Mouse (Mus musculus) layer of hippocampus, adult 2 months (tissue): ENCODE results near the gene Kcnma1. TPM values are rescaled to one million over a fixed set of nuclear protein-coding genes. Genes with fewer than 3 reads are reported as not detected.

ENCODE experiments used
- DNase-seq, 2 experiments: peaks; one replicate each; pipeline ENCODE4 v3.0.0; 2022; ENCODE audit warnings: low spot score in 2 of 2
- H3K27ac ChIP-seq: fragments of 200-600 bp; 2 replicates; pipeline ENCODE4 v1.8.1; 2022
- H3K4me3 ChIP-seq: fragments of 200-600 bp; 2 replicates; pipeline ENCODE4 v1.8.1; 2022; ENCODE audit warnings: mild to moderate bottlenecking
- CTCF ChIP-seq: fragments of 200-600 bp; conservative IDR thresholded peaks from 2 replicates; pipeline ENCODE4 v1.8.1; 2022; ENCODE audit warnings: antibody characterized with exemption, mild to moderate bottlenecking, moderate library complexity
- total RNA-seq, 2 experiments: library from RNA; stranded (reverse); gene quantifications; 2 replicates each; pipeline ENCODE4 v1.2.3; 2021

Kcnma1 gene
- total RNA-seq, 2 experiments from 2014 or later, result 141 to 145 TPM

DNA sequence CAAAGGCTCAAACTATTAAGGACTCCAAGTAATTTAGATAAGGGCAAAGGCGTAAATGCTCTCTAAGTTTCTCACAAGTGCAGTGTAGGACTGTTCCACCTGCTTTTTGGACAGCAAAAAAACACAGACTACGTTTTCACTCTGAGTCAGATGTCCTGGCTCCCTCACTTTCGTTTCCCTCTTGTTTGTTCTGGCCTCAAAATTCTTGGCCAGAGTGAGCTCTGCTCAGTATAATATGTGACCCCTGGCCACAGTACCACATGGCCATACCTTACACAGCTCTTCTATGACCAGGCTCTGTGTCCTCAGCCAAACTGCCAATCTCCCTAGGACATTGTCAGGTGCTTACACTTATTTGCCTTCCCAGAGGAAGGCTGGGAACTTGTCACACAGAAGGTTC, 241.6 kb downstream of the Kcnma1 start:
- no peak for DNase-seq
- Histone ChIP-seq H3K4me3 (no peak overlapping the region), H3K27ac (peak overlapping the region; percentile 18; the same call in 1 of the 2 replicates)
- TF ChIP-seq CTCF, result no peak

DNA sequence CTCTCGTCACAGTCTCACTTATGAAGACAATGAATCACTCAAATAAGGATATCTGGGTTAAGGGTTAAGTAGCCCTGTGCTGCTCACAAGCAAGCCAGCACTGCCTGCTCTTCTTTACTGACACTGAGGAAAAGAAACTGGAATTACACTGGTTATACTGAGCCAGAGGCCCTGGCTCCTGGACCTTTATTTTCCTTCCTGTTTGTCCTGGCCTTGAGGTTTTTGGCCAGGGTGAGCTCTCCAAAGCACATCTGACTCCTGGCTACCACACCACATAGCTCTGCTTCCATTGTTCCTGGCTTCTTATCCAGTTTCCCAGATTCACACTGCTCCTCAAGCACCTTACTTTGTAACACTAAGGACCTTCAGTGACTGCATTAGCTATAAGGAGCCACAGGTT, 242.5 kb downstream of the Kcnma1 start:
- no peak for DNase-seq
- Histone ChIP-seq H3K27ac (no peak overlapping the region), H3K4me3 (no peak overlapping the region)
- TF ChIP-seq CTCF, result no peak

DNA sequence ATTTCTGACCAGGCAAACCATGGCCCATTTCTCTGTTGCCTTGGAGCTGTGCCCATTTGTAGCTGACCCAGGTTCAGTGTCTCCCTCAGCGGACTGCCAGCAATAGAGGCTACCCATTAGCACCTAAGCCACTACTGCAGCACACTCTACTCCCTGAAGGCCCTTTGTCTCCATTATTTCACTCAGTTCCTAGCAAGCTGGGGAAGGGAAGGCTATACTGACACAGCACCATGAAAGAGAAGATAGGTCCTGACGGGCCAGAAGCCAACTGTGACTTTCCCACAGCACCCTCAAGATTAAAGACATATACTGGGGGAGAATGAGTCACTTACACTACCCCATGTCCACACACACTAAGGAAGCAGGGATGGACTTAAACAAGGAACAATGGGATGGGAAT, 251.8 kb downstream of the Kcnma1 start:
- DNase-seq, result no peak
- Histone ChIP-seq H3K27ac (no peak overlapping the region), H3K4me3 (no peak overlapping the region)
- no peak for TF ChIP-seq CTCF

DNA sequence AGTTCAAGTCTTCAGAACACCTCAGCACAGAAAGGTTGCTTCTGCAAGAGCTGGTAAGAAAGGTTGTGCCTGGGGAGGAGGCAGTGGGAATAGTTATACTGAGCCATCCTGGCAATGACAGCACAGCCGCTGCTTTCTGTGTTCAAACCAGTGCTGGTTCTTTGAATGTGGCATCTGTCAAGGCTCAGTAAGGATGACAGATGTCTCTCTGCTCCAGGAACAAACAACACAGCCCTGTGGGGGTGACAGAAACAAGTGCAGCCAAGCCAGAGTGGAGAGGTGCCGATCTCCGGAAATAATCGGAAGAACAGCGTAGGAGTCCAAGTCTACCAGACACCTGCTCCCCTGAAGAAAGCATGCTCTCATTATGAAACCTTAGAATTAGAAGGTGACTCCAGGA, 254.7 kb downstream of the Kcnma1 start:
- TF ChIP-seq CTCF, result no peak
- Histone ChIP-seq H3K4me3 (no peak overlapping the region), H3K27ac (peak overlapping the region; percentile 82)
- peak; percentile 57 to 75 for DNase-seq

DNA sequence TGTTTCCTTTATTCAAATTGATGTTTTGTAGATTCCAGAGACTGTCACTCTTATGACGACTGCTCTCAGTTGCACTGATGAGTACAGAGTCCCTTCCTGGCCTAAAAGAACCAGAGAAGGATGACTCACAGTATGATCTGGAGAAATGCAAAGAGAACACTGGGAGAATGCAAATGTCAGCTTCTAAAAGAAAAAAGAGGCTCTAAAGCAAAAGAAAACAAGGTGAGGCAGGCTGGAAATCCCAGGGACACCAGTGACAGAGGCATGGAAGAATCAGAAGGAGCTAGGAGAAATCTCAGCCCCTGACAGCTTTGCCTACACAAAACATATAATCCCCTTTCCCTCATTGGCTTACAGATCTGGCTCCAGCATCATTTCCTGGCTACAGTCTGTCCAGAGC, 255.9 kb downstream of the Kcnma1 start:
- DNase-seq, result peak in 1 of 2 experiments; percentile 32
- Histone ChIP-seq H3K27ac (peak overlapping the region; percentile 78), H3K4me3 (no peak overlapping the region)
- TF ChIP-seq CTCF, result no peak

DNA sequence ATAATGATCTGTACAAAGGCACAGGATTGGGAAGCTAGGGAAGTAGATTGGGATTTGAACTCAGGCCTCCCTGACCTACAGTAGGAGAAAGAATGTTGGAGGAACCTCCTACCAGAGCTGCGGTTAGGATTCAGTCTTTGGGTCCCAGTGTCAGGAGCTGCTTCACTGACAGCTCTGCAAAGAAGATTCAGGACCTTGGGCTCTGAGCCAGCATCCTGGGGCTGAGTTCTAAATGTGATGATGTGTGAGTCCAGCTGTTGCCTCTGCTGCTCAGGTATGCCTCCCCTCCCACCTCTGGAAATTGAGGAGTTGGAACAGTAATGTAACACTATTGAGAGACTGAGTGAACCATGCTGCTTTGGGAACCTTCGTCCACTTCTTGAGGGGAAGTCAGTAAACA, 266.3 kb downstream of the Kcnma1 start:
- no peak for TF ChIP-seq CTCF
- no peak for DNase-seq
- Histone ChIP-seq H3K4me3 (no peak overlapping the region), H3K27ac (no peak overlapping the region)

DNA sequence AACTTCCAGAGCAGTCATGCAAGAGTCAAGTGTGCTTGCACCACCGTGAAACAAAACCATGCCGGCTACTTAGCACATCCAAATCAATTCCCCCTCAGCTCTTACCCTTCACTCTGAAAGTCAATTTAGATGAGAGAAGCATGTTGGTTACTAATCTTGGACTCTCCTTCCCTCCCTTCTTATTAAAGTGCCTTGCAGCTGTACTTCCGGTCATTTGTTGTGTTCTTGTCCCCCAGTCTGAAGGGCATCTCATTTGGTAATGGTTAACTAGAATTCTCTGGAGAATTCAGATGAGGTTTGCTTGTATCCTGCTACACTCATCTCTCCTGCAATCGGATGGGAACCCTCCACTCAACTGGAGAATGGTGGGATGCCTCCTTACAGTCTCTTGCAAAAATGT, 267.3 kb downstream of the Kcnma1 start:
- Histone ChIP-seq H3K4me3 (no peak overlapping the region), H3K27ac (no peak overlapping the region)
- DNase-seq, result no peak
- TF ChIP-seq CTCF, result no peak

DNA sequence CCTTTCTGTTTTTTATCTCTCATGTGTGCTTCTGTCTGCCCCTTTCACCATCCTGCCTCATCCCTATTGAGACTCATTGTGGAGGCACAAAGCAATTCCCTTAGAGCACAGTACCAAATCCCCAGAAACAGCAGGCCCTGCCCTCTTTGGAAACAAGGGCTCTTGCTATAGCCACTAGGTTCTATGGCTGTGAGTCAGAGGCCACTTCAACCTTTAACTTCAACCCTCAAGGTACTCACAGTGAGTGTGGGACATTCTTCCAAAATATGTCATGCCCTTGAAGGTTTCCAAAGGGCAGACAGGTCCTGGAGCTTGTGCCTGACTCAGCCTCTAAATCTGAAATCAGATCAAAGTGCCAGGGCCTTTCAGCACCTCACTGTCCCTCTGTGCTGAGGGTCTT, 272.8 kb downstream of the Kcnma1 start:
- Histone ChIP-seq H3K4me3 (no peak overlapping the region), H3K27ac (no peak overlapping the region)
- TF ChIP-seq CTCF, result no peak
- no peak for DNase-seq

DNA sequence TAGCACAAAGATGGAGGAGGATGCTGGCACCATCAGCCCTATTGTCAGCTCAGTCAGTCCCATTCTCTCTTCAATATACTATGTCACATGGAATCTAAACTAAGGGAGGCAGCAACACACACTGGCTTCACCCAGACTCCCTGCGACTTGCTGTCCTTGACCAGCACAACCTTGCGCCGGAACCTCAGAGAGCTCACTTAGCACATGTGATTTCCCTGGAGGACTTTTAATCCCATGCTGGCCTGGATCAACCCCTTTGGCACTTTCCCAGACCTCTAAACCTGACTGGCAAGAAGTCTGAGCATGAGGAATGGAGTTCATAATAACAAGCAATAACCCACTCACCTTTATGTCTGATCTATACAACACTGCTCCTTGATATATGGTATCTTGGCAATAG, 280.1 kb downstream of the Kcnma1 start:
- Histone ChIP-seq H3K27ac (no peak overlapping the region), H3K4me3 (no peak overlapping the region)
- no peak for DNase-seq
- TF ChIP-seq CTCF, result no peak

DNA sequence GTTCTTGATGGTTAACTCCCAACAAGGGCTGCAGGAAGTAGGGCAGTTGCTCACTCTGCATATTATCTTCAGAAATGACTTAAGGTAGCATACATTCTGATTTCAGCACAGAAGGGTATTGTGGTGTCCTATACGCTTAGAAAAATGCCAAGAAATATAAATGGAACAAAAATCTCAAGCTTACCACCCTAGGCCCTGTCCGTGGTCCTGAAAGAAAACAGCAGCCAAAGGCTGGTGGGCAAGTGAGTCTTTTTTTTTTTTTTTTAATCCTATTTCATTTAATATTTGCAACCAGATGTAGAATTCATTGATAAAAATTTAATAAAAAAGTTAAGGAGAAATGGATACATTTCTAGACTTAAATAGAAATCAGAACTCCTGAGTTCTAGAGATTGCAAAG, 284.9 kb downstream of the Kcnma1 start:
- H3K27ac ChIP-seq, result no peak overlapping the region
- TF ChIP-seq CTCF, result no peak
- DNase-seq, result no peak
- no peak overlapping the region for H3K4me3 ChIP-seq

DNA sequence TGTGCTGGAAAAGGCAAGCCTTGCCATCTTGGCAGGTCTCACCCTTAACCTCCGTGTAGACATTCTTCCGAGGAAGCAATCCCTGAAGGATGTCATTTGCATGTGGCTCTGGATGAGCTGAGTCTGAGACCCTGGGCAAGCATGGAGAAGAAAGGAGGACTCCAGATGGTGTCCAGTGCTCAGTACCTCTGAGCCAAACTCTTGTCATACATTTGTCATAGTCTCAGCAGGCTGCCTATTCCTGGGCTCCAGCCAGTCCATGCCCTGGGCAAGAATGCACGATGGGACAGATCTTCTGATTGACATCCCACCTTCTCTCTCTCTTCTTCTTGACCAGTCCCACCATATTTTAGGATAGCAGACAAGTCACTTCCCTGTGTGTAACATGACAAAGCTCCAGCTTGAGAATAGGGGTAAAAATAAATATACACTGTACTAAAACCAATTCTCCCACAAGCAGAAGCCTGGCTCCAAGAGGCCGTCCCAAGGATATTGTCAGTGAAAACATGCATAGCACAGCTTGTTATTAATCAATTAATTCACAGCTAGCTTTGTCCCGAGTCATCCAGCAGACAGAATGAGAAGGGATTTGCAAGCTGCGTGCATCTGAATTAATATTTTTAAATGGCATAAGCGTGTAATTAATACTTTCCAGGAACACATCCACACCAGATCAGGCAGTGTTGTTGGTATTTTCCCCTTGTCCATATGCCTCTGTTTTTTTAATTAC, 290.4 kb downstream of the Kcnma1 start:
- TF ChIP-seq CTCF, result no peak
- no peak for DNase-seq
- no peak overlapping the region for H3K27ac ChIP-seq
- no peak overlapping the region for H3K4me3 ChIP-seq

DNA sequence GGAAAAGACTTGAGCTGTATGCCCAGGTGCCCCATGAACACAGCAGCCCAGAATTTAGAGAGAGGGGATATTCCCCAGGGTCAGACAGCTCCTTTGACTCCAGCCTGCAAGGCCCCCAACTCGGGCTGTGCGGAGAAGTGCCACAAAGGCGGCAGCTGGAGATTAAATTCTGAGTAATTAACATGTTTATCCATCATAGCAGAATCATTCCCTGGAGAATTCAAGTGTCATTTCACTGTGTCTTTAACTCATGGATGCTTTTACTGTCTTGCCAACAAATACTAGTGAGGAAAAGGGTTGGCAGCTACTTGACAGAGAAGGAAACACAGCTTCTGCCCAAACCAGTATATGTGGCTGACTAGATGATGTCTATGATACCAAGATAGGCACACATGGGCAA, 295.0 kb downstream of the Kcnma1 start:
- TF ChIP-seq CTCF, result no peak
- H3K4me3 ChIP-seq, result no peak overlapping the region
- H3K27ac ChIP-seq, result no peak overlapping the region
- DNase-seq, result no peak

DNA sequence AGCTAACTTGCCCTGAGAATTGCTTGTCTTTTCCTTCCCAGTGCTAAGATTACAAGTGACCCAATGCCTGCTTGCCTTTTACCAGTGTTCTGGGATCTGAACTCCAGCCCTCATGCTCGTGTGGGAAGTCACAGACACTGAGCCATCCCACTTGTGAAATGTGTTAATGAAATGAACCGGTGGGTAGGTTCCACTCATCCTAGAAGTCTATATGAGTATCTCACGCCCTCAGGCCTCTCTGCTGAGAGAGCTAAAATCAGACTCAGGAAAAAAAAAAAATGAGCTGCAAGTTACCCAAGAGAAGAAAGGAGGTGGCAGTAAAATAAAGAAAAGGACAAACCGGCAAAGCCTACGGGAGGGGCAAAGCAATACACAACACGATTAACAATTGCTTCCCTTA, 295.6 kb downstream of the Kcnma1 start:
- H3K27ac ChIP-seq, result no peak overlapping the region
- H3K4me3 ChIP-seq, result no peak overlapping the region
- no peak for DNase-seq
- TF ChIP-seq CTCF, result no peak

DNA sequence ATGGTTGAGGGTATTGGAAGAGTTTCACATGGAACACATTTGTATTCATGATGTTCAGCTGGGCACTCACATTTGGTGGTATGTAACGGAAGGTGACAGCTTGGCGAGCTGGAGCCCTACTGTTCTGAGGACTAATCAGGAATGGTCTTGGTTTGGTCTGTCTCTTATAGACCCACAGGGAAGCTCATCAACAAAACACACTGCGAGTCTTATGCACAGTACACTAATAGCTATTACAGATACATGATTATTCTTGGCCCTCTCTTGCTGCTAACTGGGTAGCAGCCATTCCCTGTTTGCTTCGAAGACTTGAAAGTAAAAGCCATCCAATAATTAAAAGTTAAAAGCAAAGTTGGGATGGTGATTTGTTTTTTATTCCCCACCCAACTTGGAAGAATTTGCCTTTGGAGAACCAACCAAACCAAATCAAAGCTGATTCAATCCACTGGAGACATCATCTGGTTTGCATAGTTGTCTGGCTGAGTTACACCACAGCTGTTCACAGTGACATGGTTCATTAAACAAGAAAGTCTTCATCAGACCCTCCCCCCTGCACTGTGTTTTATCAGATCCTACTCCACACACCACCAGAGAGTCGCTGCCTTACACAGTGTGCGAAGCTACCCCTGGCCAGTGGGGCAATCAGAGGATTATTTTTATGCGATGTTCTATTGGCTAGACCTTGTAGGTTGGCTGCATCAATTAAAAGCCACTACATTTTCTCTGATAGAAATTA, 299.7 kb downstream of the Kcnma1 start:
- no peak for TF ChIP-seq CTCF
- Histone ChIP-seq H3K4me3 (no peak overlapping the region), H3K27ac (no peak overlapping the region)
- no peak for DNase-seq
